Mouse (Mus musculus): ENCODE measurements at regions not wholly inside any gene's neighbourhood (a gene's known extent, or its start where the extent isn't known, plus 50 kb on each side); places are given as distances from the start of the nearest gene placed in this dataset.

DNA sequence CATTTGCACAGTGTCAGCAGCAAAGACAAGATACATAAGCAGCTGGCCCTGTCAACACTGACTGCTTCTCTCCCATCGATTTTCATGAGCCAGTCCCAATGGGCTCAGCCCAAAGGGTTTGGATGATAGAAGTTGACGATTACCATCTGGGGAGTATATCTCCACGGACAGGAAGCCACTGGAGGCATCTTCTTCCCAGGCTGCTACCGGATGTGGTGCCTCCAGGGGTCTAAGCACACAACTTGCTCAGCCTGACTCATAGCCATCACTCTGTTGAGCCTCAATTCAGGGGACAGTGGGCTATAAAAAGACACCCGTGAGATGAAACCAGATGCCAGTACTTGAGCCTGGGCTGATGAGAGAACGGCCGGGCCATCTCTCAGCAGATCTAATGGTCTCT, 71.1 kb upstream of the Hif1a start:
- no peak for DNase-seq

DNA sequence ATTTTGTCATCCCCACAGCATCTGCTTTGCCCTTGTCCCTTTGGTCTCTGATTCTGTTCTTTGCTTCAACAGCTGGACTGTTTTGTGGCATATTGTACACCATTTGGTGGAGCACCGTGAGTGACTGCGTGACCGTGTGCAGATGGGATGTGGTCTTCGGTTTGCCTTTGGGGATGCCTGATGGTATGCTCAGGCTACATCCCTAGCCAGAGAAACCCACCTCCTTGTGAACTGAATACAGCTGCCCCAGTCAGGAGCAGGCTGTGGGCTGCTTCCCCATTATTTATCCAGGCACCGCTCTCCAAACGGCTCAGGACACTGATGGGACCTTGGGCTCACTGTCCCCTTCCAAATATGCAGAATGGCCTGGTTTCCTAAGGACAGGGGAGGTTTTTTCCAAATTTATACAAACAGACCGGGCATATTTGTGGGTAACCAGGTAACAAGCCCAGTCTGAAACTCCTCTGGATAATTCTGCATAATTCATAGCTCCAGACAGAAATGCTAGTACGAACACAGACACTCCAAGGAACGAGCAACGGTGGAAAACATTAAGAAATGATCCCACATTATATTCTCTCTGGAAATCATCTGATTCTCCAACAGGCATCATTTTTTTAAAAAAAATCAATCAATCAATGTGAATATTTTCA, 70.5 kb upstream of the Hif1a start:
- no peak for DNase-seq

DNA sequence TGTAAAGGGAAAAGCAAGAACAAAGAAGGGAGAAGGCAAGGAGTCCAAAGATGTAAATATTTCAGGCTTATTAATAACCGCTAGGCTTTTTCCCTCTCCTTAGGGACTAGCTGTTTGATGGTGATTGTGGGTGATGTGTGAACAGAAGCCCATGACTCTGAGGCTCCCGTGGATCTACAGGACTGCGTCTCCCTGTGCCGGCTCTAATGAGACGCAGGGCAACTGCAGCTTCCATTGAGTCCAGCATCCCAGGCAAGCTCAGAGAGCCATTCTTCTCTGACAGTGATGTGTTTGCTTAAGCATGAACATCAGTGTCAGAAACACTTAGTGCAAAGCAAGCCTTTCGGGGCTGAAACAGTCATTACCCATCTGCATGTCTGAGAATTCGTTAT, 70.0 kb upstream of the Hif1a start:
- no peak for DNase-seq

DNA sequence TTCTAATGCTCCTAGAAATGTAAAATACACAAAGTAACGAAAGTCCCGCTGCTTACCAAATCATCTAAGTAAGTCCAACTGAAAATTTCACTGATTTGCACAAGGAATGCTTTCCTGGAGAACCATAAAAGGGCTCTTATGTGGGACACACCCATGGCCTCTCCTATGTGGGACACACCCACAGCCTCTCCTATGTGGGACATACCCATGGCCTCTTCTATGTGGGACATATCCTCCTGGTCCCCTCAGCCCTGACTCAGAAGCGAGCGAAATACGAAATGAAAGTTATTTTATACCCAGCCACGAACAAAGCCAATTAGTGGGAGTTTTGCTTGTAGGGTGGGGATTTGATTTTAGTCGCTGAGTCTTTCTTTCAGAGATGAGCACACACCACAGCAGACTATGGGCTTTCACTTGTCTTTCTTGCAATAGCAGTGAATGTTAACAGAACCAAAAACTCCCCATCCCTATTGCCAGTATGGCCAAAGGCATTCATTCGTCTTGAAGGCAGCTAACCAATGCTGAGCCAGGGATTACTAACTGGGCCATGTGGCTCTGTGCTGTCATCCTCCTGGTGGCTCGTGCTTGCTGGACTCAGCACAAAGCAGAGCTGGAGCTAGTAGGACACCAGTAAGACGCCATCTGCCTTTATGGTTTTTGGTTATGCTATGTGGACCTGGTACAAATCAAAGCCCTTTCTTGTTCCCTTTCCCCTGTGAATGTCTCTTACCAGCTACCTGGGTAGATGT, 69.4 kb upstream of the Hif1a start:
- no peak for DNase-seq

DNA sequence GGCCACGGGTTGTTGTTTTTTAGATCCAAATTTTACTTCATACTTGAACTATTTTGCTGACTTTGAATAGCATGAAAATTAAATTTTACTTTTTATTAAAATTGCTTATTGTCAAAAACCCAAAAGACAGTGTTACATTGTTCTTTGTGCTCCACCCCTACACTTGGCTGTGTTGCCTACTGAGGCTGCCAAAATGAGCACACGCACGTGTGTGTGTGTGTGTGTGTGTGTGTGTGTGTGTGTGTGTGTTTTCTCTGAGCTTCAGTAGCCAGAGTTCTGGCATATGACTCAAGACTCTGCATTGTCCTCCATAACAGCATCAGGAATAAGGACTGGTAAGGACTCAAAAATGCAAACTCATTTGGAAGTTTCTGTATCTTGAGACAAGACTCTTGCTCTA, 68.4 kb upstream of the Hif1a start:
- DNase-seq = no peak

DNA sequence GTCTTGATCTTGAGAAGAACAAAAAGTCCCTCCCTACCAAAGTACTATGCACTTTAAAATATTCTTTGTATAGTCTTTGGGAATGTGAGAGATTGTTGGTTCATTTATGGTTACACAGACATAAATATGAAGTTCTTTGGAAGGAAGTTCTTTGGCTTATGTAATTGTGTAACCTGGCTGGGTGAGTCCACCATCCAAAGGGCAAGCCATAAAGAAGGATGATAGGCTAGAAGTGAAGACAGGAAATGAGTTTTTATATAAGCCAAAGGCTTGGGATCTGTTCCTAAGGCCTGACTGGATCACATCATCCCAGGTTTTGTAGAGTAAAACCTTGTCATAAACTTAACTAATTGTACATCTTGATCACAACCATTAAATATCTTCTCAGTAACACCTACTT, 65.0 kb upstream of the Hif1a start:
- DNase-seq = no peak

DNA sequence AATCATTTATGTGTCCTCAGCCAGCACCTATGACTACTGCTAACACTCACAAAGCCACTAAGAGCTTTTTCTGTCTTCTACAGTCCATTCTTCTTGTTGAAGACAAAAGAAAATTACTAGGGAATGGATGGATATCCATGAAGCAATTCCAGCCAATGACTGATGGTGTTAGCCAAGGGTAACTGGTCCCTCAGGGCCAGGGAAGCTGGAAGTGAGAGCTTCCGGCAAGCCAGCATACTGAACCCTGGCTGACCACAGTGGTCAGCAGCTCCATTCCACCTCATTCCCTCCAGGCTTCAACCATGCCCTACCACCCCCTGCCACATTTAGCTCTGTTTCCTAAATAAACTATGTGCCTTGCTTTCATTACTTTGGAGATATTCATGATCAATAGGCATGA, 64.1 kb upstream of the Hif1a start:
- DNase-seq = no peak

DNA sequence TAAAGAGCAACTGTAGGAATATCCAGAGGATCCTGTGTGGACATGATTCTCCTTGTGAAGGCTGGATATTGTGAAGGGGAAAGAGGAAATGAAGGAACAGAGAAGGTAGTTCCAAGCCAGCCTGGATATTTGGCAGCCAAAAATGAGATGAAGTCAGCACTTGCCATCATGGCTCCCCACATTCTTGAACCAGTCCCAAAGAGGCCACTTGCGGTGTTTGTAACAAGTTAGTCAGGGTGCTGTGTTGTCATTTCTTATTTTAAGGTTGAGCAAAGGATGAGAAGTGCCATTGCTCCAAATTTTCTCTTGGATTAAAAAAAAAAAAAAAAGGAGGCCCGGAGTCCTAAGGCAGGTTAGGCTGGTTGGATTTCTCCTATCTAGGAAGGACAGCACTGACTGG, 63.3 kb upstream of the Hif1a start:
- no peak for DNase-seq

DNA sequence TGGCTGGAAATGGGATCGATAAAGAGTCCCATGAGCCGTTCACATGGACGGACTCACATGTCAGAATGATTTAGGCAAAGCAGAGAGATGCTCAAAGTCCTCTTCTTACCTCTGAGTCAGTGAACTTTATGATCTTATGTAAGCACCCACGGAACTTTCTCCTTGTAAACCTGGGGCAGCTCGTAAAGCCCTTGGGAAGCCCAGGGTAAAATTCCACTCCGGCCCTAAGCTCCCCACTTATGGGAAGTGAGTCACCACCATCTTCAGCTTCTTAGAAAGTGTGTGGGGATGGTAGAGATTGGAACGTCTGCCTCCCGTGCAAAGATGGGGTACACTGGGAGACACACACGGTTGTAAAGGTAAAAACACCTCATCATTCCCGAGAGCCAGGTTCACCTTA, 62.8 kb upstream of the Hif1a start:
- DNase-seq = no peak

DNA sequence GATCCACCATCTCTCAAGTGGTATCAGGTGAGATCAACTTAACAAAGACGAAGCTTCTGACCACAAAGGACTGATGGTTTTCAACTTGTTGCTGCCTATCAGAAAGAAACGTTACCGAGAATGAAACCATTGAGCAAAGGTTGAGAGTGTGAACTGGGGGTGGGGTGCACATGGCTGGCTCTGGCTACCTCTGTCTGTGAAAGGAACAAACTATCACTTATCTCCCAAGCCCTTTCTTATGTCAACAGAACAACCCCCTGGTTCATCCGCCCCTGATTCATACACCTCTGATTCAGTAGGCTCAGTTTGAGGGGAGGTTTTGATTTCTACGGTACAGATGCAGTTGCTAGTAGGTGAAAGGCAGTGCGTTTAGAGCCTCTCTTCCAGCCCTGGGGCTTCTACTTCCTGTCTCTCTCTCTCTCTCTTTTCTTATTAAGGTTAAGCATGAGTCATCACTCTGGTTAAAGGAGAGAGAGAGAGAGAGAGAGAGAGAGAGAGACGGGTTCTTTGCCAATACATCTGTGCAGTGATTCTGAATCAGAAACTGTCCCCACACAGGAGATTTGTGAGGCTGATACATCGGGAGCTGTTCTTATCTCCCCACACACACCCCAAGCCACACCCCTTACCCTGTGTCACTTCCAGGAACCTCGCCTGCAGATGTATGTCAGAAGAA, 59.0 kb upstream of the Hif1a start:
- DNase-seq = no peak

DNA sequence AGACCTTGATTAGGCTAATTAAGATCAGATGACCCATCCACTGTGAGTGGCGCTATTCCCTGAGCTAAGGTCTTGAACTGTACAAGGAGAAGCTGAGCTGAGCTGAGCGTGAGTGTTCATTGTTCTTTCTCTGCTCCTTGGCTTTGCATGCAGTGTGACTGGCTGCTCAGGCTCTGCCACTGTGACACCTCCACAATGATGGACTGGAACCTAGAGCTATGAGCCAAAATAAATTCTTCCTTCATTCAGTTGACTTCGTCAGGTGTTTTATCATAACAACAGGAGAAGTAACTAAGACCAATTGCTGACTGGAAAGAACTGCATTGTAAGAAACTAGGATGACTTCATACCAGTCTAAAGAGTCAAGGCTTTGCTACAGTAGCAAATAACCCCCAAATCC, 56.4 kb upstream of the Hif1a start:
- no peak for DNase-seq

DNA sequence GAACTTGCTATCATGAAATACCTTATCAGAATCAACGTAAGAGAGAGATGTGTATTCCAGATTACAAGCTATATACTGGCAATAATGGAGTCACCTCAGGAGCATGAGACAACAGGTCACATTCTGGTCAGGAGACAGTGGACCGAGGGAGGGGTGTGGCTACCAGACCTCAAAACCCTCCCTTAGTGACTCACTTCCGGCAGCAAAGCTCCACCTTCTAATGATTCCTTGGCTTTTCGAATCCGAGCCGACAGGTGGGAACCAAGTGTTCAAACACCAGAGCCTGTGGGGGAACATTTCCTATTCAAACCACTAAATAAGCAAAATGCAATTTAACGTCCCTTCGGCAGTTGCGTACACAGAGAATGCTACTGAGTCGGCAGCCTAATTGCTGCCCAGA, 54.5 kb upstream of the Hif1a start:
- no peak for DNase-seq

DNA sequence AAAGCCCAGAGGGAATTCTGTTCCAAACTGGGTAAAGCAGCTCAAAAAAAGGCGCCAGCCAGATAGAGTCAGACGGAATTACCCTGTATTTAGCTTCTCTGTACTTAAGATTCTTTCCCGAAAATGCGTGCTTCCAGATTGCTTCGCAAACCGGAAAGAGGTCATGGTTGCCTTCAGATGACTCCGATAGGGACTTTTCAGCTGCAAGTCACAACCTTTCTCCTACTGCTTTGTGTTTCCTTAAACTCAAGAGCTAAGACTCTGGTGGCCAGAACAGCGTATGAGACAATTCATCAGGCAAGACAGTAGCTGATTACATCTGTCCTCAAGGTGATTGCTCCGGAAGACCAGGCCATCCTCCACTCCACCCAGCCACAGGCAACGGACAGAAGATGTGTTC, 53.8 kb upstream of the Hif1a start:
- peak; percentile 9 for DNase-seq

DNA sequence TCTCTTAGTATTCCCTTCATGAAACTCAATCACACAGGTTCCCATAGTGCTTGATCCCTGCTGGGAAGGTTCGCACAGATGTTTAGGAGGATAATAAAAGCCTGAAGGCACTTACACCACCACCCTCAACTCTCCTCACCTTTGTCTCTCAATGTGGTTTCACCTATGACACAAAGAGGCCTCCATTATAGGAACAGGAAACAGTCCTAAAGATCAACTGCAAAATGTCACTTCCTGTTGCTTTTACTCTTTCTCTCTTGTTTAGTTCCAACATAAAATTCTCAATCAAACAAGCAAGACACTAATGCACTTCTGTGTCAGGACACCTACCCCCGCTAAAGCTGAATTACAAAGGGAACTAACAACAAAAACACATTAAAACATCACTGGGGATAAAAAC, 50.3 kb upstream of the Hif1a start:
- no peak for DNase-seq
